Mouse (Mus musculus) stomach, embryonic 15.5 days (tissue): ENCODE measurements around the gene Uox. TPM values are rescaled to one million over a fixed set of nuclear protein-coding genes. Genes with fewer than 3 reads are reported as not detected.

Experiments
- ATAC-seq: fragments of 200-750 bp; cut with Nextera tagmentation; 2 replicates; pipeline ENCODE4 v1.8.0; 2017; ENCODE audit warnings: low read depth, moderate number of reproducible peaks, moderate TSS enrichment; ENCODE audit not compliant: insufficient read depth, low FRiP score
- H3K27ac ChIP-seq: fragments of 300-500 bp; sonication (generic); 2 replicates; pipeline ENCODE4 v1.5.1; 2015; ENCODE audit warnings: mild to moderate bottlenecking, inconsistent platforms
- H3K27me3 ChIP-seq: fragments of 300-500 bp; sonication (generic); replicated peaks from 2 replicates; pipeline ENCODE4 v1.6.1; 2015; ENCODE audit warnings: inconsistent platforms
- H3K36me3 ChIP-seq: fragments of 300-500 bp; sonication (generic); 2 replicates; pipeline ENCODE4 v1.6.1; 2015; ENCODE audit warnings: inconsistent platforms
- H3K4me1 ChIP-seq: fragments of 300-500 bp; sonication (generic); 2 replicates; pipeline ENCODE4 v1.6.1; 2015; ENCODE audit warnings: inconsistent platforms
- H3K4me2 ChIP-seq: fragments of 300-500 bp; sonication (generic); 2 replicates; pipeline ENCODE4 v1.6.1; 2015; ENCODE audit warnings: mild to moderate bottlenecking, inconsistent platforms
- H3K4me3 ChIP-seq: fragments of 300-500 bp; sonication (generic); replicated peaks from 2 replicates; pipeline ENCODE4 v1.5.1; 2015; ENCODE audit warnings: inconsistent platforms
- H3K9ac ChIP-seq: fragments of 300-500 bp; sonication (generic); 2 replicates; pipeline ENCODE4 v1.6.1; 2015; ENCODE audit warnings: inconsistent platforms
- H3K9me3 ChIP-seq: fragments of 300-500 bp; sonication (generic); 2 replicates; pipeline ENCODE4 v1.6.1; 2016; ENCODE audit warnings: inconsistent platforms
- WGBS: fragments of 180-500 bp; shearing (Covaris S2); methylation state at CpG from one replicate; pipeline ENCODE4 v1.1.7; 2015; 5-methylcytosine and 5-hydroxymethylcytosine counted together
- polyA plus RNA-seq: library from polyadenylated mRNA; unstranded; fragments of >200 nt; fragmentation: Nextera tagmentation; extraction: Ambion mirVana; gene quantifications from 2 replicates; pipeline ENCODE4 v1.2.1, GENCODE M21; 2015

Uox gene
- polyA plus RNA-seq, 1 experiment from 2014 or later, result 1.5 TPM

DNA sequence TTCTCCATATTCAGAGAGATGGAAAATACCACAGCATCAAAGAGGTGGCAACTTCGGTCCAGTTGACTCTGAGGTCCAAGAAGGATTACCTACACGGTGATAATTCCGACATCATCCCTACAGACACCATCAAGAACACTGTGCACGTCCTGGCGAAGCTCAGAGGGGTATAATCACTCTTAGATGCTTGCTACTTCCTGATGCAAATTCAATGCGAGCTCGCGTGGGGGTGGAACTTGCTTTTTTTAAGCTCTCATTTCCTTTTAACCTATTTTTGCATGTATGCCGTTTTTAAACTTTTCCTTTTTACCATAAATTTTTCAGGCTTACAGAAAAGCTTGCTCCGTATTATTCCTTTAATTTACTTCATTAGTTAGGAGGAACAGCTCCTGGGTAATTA lies 40.1 kb downstream of the Uox start:
- H3K9ac ChIP-seq, result no peak overlapping the region
- no peak overlapping the region for H3K27ac ChIP-seq
- H3K36me3 ChIP-seq, result no peaks in the 10 kb centered on the region
- no peaks in the 10 kb centered on the region for H3K27me3 ChIP-seq
- no peaks in the 10 kb centered on the region for H3K9me3 ChIP-seq
- H3K4me3 ChIP-seq, result no peak overlapping the region
- H3K4me1 ChIP-seq, result no peaks in the 10 kb centered on the region
- H3K4me2 ChIP-seq, result no peak overlapping the region
- ATAC-seq, result no peak
- 79% methylated on average over 10 of the region's 10 CpGs for WGBS

- Histone ChIP-seq H3K4me3 (no peak overlapping the region), H3K9me3 (no peaks in the 10 kb centered on the region), H3K9ac (no peak overlapping the region), H3K27me3 (no peaks in the 10 kb centered on the region), H3K4me2 (no peak overlapping the region), H3K36me3 (no peaks in the 10 kb centered on the region), H3K4me1 (no peaks in the 10 kb centered on the region), H3K27ac (no peak overlapping the region)
- 87% methylated on average over 4 of the region's 4 CpGs for WGBS
- ATAC-seq, result no peak
These were observed 41.0 kb downstream of the Uox start for GRCm38 (mm10) chr3:146611261-146611660.

DNA sequence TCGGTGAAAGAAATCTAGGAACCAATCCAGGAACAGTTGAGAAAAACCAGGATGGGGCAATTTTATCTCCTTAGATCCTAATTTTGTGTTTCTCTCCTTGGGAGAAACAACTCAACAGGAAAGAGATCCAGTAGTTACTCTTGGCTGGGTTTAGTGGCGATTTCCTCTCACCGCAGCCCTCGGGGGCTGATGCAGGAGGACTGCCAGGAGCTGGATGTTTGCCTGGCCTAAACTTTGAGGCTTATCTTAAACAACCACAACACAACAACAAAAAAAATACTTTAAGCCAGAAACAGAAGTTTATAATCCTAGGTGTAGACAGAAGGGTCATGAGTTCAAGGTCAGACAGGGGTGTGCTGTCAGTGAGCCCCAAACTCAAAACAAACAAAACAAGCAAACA lies 41.6 kb downstream of the Uox start:
- no peak overlapping the region for H3K27ac ChIP-seq
- H3K36me3 ChIP-seq, result no peaks in the 10 kb centered on the region
- 66% methylated on average over 4 of the region's 4 CpGs for WGBS
- no peak overlapping the region for H3K4me2 ChIP-seq
- no peak overlapping the region for H3K9ac ChIP-seq
- H3K27me3 ChIP-seq, result no peaks in the 10 kb centered on the region
- ATAC-seq, result no peak
- H3K9me3 ChIP-seq, result no peaks in the 10 kb centered on the region
- H3K4me1 ChIP-seq, result no peaks in the 10 kb centered on the region
- no peak overlapping the region for H3K4me3 ChIP-seq

- H3K4me1 ChIP-seq, result no peaks in the 10 kb centered on the region
- no peaks in the 10 kb centered on the region for H3K9me3 ChIP-seq
- H3K27ac ChIP-seq, result no peak within 1 kb of the TSS
- no peak within 1 kb of the TSS for H3K4me3 ChIP-seq
- H3K4me2 ChIP-seq, result no peak within 1 kb of the TSS
- no peak within 1 kb of the TSS for H3K9ac ChIP-seq
- ATAC-seq, result no peak
- H3K36me3 ChIP-seq, result no peaks in the 10 kb centered on the region
- no peaks in the 10 kb centered on the region for H3K27me3 ChIP-seq
- WGBS, result 86% methylated on average over 4 of the region's 4 CpGs
These were observed 45.3 kb downstream of the Uox start, which contains the start of gene Dnase2b for GRCm38 (mm10) chr3:146615496-146615895. TSS of gene Dnase2b (minus strand) at chr3:146615596.

GRCm38 (mm10) chr3:146616533-146617283 lies 46.5 kb downstream of the Uox start:
- H3K27ac ChIP-seq, result no peak overlapping the region
- no peaks in the 10 kb centered on the region for H3K27me3 ChIP-seq
- no peaks in the 10 kb centered on the region for H3K4me1 ChIP-seq
- no peak overlapping the region for H3K4me3 ChIP-seq
- no peaks in the 10 kb centered on the region for H3K9me3 ChIP-seq
- ATAC-seq, result no peak
- 74% methylated on average over 5 of the region's 5 CpGs for WGBS
- H3K4me2 ChIP-seq, result no peak overlapping the region
- H3K36me3 ChIP-seq, result no peaks in the 10 kb centered on the region
- H3K9ac ChIP-seq, result no peak overlapping the region

GRCm38 (mm10) chr3:146617946-146618345 lies 47.7 kb downstream of the Uox start:
- Histone ChIP-seq H3K9me3 (no peaks in the 10 kb centered on the region), H3K27me3 (no peaks in the 10 kb centered on the region), H3K4me1 (no peaks in the 10 kb centered on the region), H3K27ac (no peak overlapping the region), H3K9ac (no peak overlapping the region), H3K36me3 (no peaks in the 10 kb centered on the region), H3K4me3 (no peak overlapping the region), H3K4me2 (no peak overlapping the region)
- ATAC-seq, result no peak

GRCm38 (mm10) chr3:146618357-146618756 lies 48.1 kb downstream of the Uox start:
- no peaks in the 10 kb centered on the region for H3K9me3 ChIP-seq
- H3K9ac ChIP-seq, result no peak overlapping the region
- ATAC-seq, result no peak
- no peak overlapping the region for H3K27ac ChIP-seq
- H3K4me3 ChIP-seq, result no peak overlapping the region
- H3K4me1 ChIP-seq, result no peaks in the 10 kb centered on the region
- H3K27me3 ChIP-seq, result no peaks in the 10 kb centered on the region
- no peaks in the 10 kb centered on the region for H3K36me3 ChIP-seq
- H3K4me2 ChIP-seq, result no peak overlapping the region
- 50% methylated on average over 4 of the region's 4 CpGs for WGBS

GRCm38 (mm10) chr3:146620101-146620500 lies 49.9 kb downstream of the Uox start:
- Histone ChIP-seq H3K9ac (no peak overlapping the region), H3K36me3 (no peaks in the 10 kb centered on the region), H3K27ac (no peak overlapping the region), H3K4me3 (no peak overlapping the region), H3K4me2 (no peak overlapping the region), H3K27me3 (no peaks in the 10 kb centered on the region), H3K9me3 (no peaks in the 10 kb centered on the region), H3K4me1 (no peaks in the 10 kb centered on the region)
- no peak for ATAC-seq
- WGBS, result 82% methylated on average over 10 of the region's 10 CpGs

DNA sequence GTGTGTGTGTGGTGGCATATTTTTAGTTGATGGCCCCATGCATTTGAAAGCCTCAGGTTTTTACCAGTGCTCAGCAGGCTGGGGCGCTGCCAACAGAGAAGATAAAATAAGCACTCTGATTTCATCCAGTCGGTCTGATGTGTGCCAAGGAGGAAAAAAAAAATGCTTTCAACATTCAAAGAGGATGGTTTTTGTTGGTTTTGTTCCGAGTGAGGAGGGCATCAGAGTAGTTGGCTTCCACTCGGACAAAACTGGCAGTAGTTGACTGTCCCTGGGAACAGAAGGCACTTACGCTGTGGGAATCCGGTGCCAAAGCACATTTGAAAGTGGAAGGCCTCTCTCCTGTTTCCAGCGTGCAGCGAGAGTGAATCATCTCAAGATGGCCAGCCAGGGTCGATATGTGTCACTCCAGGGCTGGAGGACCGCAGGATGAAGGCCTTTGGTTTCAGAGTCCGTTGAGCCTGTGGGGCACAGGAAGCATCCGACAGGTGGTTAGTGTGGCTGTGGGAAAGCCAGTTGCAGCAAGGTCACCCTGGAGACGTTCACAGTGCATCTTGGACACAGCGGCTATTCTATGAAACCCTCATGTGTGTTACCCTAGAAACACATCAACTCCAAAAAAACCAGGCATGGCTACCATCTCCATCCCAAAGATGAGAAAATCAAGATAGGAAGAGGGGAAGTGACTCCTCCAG lies 50.5 kb downstream of the Uox start:
- ATAC-seq, result no peak
- no peaks in the 10 kb centered on the region for H3K36me3 ChIP-seq
- no peak overlapping the region for H3K9ac ChIP-seq
- no peak overlapping the region for H3K27ac ChIP-seq
- no peaks in the 10 kb centered on the region for H3K4me1 ChIP-seq
- no peak overlapping the region for H3K4me2 ChIP-seq
- H3K4me3 ChIP-seq, result no peak overlapping the region
- WGBS, result 84% methylated on average over 14 of the region's 14 CpGs
- no peaks in the 10 kb centered on the region for H3K9me3 ChIP-seq
- no peaks in the 10 kb centered on the region for H3K27me3 ChIP-seq

GRCm38 (mm10) chr3:146621966-146622365 lies 51.7 kb downstream of the Uox start:
- Histone ChIP-seq H3K4me3 (no peak overlapping the region), H3K9ac (no peak overlapping the region), H3K27me3 (no peaks in the 10 kb centered on the region), H3K36me3 (no peaks in the 10 kb centered on the region), H3K9me3 (no peaks in the 10 kb centered on the region), H3K4me2 (no peak overlapping the region), H3K27ac (no peak overlapping the region), H3K4me1 (no peaks in the 10 kb centered on the region)
- 86% methylated on average over 11 of the region's 11 CpGs for WGBS
- ATAC-seq, result no peak

- Histone ChIP-seq H3K27me3 (no peaks in the 10 kb centered on the region), H3K9me3 (no peaks in the 10 kb centered on the region), H3K4me2 (no peak overlapping the region), H3K9ac (no peak overlapping the region), H3K36me3 (no peaks in the 10 kb centered on the region), H3K4me1 (no peaks in the 10 kb centered on the region), H3K27ac (no peak overlapping the region), H3K4me3 (no peak overlapping the region)
- 84% methylated on average over 4 of the region's 4 CpGs for WGBS
- no peak for ATAC-seq
These were observed 55.5 kb downstream of the Uox start for GRCm38 (mm10) chr3:146625766-146626165.

- Histone ChIP-seq H3K27me3 (no peaks in the 10 kb centered on the region), H3K4me1 (no peaks in the 10 kb centered on the region), H3K9me3 (no peaks in the 10 kb centered on the region), H3K4me2 (no peak overlapping the region), H3K4me3 (no peak overlapping the region), H3K36me3 (no peaks in the 10 kb centered on the region), H3K9ac (no peak overlapping the region), H3K27ac (no peak overlapping the region)
- no peak for ATAC-seq
- WGBS, result 69% methylated on average over 8 of the region's 8 CpGs
These were observed 58.2 kb downstream of the Uox start for GRCm38 (mm10) chr3:146628227-146628982.
